Mouse (Mus musculus) forebrain, embryonic 11.5 days (tissue): ENCODE measurements around the gene Icam2. TPM values are rescaled to one million over a fixed set of nuclear protein-coding genes. Genes with fewer than 3 reads are reported as not detected.

Source experiments
- ATAC-seq: fragments of 200-750 bp; cut with Nextera tagmentation; replicated peaks from 2 replicates; pipeline ENCODE4 v1.8.0; 2017; ENCODE audit warnings: moderate TSS enrichment; ENCODE audit not compliant: low FRiP score
- DNase-seq: peaks from one replicate; pipeline ENCODE4 v3.0.0-alpha.2; 2017; ENCODE audit warnings: low spot score
- H3K27ac ChIP-seq: fragments of 300-500 bp; sonication (generic); 2 replicates; pipeline ENCODE4 v1.5.1; 2014; ENCODE audit warnings: low read depth, low read length
- H3K27me3 ChIP-seq: fragments of 300-500 bp; sonication (generic); 2 replicates; pipeline ENCODE4 v1.6.1; 2014; ENCODE audit warnings: mild to moderate bottlenecking, low read length, mixed read lengths; ENCODE audit not compliant: control insufficient read depth, insufficient read depth
- H3K36me3 ChIP-seq: fragments of 300-500 bp; sonication (generic); 2 replicates; pipeline ENCODE4 v1.6.1; 2014; ENCODE audit warnings: mild to moderate bottlenecking, low read length, moderate library complexity, mixed read lengths; ENCODE audit not compliant: control insufficient read depth, insufficient read depth
- H3K4me1 ChIP-seq: fragments of 300-500 bp; sonication (generic); replicated peaks from 2 replicates; pipeline ENCODE4 v1.6.1; 2014; ENCODE audit warnings: low read length, mixed read lengths; ENCODE audit not compliant: control insufficient read depth, insufficient read depth
- H3K4me2 ChIP-seq: fragments of 300-500 bp; sonication (generic); 2 replicates; pipeline ENCODE4 v1.6.1; 2014; ENCODE audit warnings: low read depth, mild to moderate bottlenecking, low read length, moderate library complexity, mixed read lengths; ENCODE audit not compliant: severe bottlenecking
- H3K4me3 ChIP-seq: fragments of 300-500 bp; sonication (generic); 2 replicates; pipeline ENCODE4 v1.5.1; 2014; ENCODE audit warnings: low read depth, low read length
- H3K9ac ChIP-seq: fragments of 300-500 bp; sonication (generic); 2 replicates; pipeline ENCODE4 v1.6.1; 2014; ENCODE audit warnings: low read length
- H3K9me3 ChIP-seq: fragments of 300-500 bp; sonication (generic); 2 replicates; pipeline ENCODE4 v1.6.1; 2016; ENCODE audit warnings: low read length, mixed read lengths; ENCODE audit not compliant: control insufficient read depth
- WGBS: fragments of 180-500 bp; shearing (Covaris S2); extraction: QIAGEN DNeasy Blood & Tissue Kit; methylation state at CpG from one replicate; pipeline ENCODE4 v1.1.7; 2014; 5-methylcytosine and 5-hydroxymethylcytosine counted together
- polyA plus RNA-seq: library from polyadenylated mRNA; unstranded; fragments of >200 nt; fragmentation: Nextera tagmentation; extraction: Ambion mirVana; gene quantifications from 2 replicates; pipeline ENCODE4 v1.2.1, GENCODE M21; 2014

Icam2 gene
- polyA plus RNA-seq, 1 experiment from 2014 or later: 14.1 TPM

DNA sequence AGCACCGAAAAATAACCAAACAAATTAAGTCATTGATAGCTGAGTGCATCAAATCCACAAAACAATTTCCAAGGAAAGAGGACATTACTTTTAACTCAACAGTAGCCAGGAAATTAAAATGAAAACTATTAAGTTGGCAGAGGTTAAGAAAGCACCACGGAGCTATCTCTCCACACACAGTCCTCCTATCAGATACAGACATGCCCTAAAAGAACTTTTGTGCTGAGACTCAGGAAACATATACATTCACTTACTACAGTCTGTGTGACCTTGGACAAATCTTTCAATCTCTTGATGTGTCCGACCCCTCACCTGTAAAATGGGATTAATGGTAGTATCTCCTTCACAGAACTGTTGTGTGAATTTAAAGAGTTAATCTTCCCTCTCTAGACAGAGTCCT lies 1.5 kb downstream of the Icam2 start:
- Histone ChIP-seq H3K9me3 (no peaks in the 10 kb centered on the region), H3K36me3 (no peaks in the 10 kb centered on the region), H3K9ac (no peak overlapping the region), H3K27ac (no peak overlapping the region), H3K27me3 (no peaks in the 10 kb centered on the region), H3K4me2 (no peak overlapping the region), H3K4me3 (no peak overlapping the region), H3K4me1 (no peaks in the 10 kb centered on the region)
- DNase-seq: no peak
- 91% methylated on average over 3 of the region's 3 CpGs for WGBS
- no peak for ATAC-seq

DNA sequence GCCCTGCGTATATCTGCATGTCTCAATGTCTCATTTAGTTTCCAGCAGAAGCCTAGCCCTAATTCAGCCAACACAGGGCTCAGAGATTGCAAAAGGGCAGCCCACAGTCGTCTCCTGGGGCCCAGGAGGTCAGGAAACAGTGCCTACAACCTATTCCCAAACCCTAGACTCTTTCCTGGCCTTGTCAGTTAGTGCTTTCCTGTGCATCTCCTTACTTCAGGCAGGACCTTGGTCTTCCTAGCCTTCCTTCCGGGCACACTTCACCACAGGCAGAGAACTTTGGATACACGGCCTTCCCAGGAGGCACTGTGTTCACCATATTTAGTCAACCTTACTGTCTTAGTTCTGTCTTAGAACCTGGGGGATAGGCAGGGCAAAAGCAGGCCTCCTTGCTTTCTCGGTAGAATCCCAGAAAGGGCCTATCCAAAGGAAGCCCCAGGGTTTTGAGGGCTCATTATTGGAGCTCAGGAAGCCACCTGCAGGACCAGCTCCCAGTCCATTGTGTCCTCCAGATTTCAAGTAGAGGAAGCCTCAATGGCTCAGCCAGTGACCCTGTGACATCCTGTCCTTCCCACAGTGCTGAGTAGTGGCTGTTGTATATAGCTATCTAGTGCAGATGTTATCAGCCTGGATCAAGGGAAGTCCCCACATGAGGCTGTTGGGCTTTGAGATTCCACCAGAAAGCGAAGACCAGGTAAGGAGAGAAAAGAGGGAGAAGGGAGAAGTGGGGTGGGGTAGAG lies 4.7 kb downstream of the Icam2 start:
- Histone ChIP-seq H3K4me1 (no peaks in the 10 kb centered on the region), H3K9ac (no peak overlapping the region), H3K9me3 (no peaks in the 10 kb centered on the region), H3K4me2 (no peak overlapping the region), H3K27ac (no peak overlapping the region), H3K36me3 (no peaks in the 10 kb centered on the region), H3K4me3 (no peak overlapping the region), H3K27me3 (no peaks in the 10 kb centered on the region)
- ATAC-seq: no peak
- DNase-seq: no peak
- 80% methylated on average over 6 of the region's 6 CpGs for WGBS

DNA sequence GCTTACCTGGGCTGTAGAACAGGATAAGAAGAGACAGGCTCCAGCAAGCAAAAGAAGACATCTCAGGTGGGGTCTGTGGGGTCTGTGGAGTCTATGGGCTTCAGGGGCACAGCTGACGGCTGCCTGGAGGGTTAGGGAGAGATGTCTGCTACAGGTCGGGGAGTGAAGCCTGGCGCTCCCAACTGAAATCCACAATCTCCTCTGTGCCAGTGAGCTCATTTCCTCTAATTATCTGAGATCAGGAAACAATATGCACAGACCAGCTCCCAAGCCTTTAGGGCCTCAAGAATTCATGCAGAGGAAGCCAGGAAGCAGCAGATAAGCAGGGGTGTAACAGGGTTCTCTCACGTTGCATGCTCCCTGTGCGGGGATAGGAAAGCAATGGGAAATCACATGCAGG lies 5.5 kb downstream of the Icam2 start:
- no peak overlapping the region for H3K4me2 ChIP-seq
- H3K4me1 ChIP-seq: no peaks in the 10 kb centered on the region
- 77% methylated on average over 5 of the region's 5 CpGs for WGBS
- H3K9me3 ChIP-seq: no peaks in the 10 kb centered on the region
- H3K27me3 ChIP-seq: no peaks in the 10 kb centered on the region
- no peak overlapping the region for H3K4me3 ChIP-seq
- H3K9ac ChIP-seq: no peak overlapping the region; the same call in 1 of the 2 replicates
- H3K27ac ChIP-seq: no peak overlapping the region
- no peak for DNase-seq
- no peaks in the 10 kb centered on the region for H3K36me3 ChIP-seq
- ATAC-seq: no peak

DNA sequence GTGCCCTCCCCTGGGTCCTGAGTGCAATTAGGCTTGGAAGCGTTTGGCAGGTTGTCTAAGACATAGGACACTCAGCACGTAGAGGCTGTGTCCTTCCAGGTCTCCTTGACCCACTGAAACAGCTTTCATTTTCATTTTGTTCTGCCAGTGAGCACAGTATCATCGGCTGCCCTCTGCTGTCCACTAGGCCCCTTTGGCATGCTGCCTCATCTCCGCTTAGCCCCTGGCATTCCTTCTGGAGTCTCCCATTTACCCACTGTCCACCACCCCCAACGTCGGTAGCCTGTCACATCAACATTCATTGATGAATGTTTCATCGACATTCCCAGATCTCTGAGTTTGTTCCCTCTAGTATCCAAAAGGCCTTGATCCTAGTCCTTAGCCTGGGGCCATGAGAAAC lies 6.0 kb downstream of the Icam2 start:
- no peak for ATAC-seq

GRCm38 (mm10) chr11:106381011-106381410 lies 6.9 kb downstream of the Icam2 start:
- DNase-seq (no peak), ATAC-seq (no peak)
- H3K4me3 ChIP-seq: no peak overlapping the region
- no peaks in the 10 kb centered on the region for H3K27me3 ChIP-seq
- no peak overlapping the region for H3K27ac ChIP-seq
- WGBS: 84% methylated on average over 11 of the region's 11 CpGs
- no peaks in the 10 kb centered on the region for H3K9me3 ChIP-seq
- H3K4me1 ChIP-seq: no peaks in the 10 kb centered on the region
- no peak overlapping the region for H3K4me2 ChIP-seq
- H3K36me3 ChIP-seq: no peaks in the 10 kb centered on the region
- no peak overlapping the region for H3K9ac ChIP-seq

More for the DNA sequence above, 6.0 kb downstream of the Icam2 start:
- DNase-seq: no peak
- no peaks in the 10 kb centered on the region for H3K9me3 ChIP-seq
- no peaks in the 10 kb centered on the region for H3K36me3 ChIP-seq
- WGBS: 86% methylated on average over 7 of the region's 7 CpGs
- no peak overlapping the region for H3K4me2 ChIP-seq
- no peak overlapping the region for H3K27ac ChIP-seq
- H3K27me3 ChIP-seq: no peaks in the 10 kb centered on the region
- H3K4me3 ChIP-seq: no peak overlapping the region
- no peaks in the 10 kb centered on the region for H3K4me1 ChIP-seq
- no peak overlapping the region for H3K9ac ChIP-seq

GRCm38 (mm10) chr11:106374979-106375378 lies 12.9 kb downstream of the Icam2 start:
- Histone ChIP-seq H3K9me3 (no peaks in the 10 kb centered on the region), H3K4me1 (no peaks in the 10 kb centered on the region), H3K27ac (no peak overlapping the region), H3K4me3 (no peak overlapping the region), H3K27me3 (no peaks in the 10 kb centered on the region), H3K9ac (no peak overlapping the region), H3K4me2 (no peak overlapping the region), H3K36me3 (no peaks in the 10 kb centered on the region)
- ATAC-seq (no peak), DNase-seq (no peak)
- WGBS: 68% methylated on average over 5 of the region's 5 CpGs

DNA sequence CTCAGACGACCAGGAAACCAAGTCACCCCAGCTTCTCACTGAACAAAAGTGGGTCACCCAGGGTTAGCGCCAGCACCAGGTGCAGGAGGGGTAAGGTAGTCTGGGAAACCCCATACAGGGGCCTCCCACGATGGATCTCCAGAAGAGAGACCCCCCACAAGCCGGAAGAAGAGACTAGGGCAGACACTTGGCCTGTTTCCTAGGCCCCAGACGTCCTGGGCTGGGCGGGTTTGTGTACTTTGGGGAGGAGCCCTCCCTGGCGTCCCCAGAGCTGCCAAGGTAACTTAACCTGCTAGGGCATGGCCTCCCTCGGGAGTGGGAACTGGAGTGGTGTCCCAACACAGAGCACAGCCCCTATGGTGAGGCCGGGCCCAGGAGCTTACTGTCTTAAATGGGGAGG lies 13.3 kb downstream of the Icam2 start:
- DNase-seq: no peak
- no peaks in the 10 kb centered on the region for H3K27me3 ChIP-seq
- no peaks in the 10 kb centered on the region for H3K9me3 ChIP-seq
- no peak overlapping the region for H3K27ac ChIP-seq
- no peak for ATAC-seq
- 54% methylated on average over 9 of the region's 9 CpGs for WGBS
- H3K4me1 ChIP-seq: no peaks in the 10 kb centered on the region
- no peaks in the 10 kb centered on the region for H3K36me3 ChIP-seq
- H3K9ac ChIP-seq: no peak overlapping the region
- no peak overlapping the region for H3K4me3 ChIP-seq
- H3K4me2 ChIP-seq: no peak overlapping the region

- Histone ChIP-seq H3K36me3 (no peaks in the 10 kb centered on the region), H3K9me3 (no peaks in the 10 kb centered on the region), H3K27ac (no peak overlapping the region), H3K9ac (no peak overlapping the region), H3K4me3 (no peak overlapping the region), H3K4me2 (no peak overlapping the region), H3K27me3 (no peaks in the 10 kb centered on the region), H3K4me1 (no peaks in the 10 kb centered on the region)
- WGBS: 57% methylated on average over 11 of the region's 11 CpGs
- DNase-seq (no peak), ATAC-seq (no peak)
Observed at GRCm38 (mm10) chr11:106373998-106374397, 13.9 kb downstream of the Icam2 start.

DNA sequence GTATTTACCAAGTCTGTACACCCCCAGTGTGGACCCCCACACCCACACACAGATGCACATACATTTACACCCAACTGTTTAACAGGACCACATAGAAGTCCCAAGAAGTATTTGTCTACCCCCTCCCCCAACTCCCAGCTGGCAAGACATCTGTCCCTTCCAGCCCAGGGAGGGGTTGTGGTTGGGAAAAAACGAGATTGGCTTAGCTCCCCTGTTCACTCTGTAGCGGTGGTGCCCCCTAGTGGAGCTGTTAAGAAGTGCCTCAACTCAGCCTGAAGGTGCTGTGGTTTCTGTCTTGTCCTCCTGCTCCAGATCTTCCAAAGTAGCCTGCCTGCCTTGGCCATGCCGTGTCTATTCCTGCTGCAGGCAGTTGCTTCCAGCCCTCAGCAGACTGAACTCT lies 21.6 kb downstream of the Icam2 start:
- H3K4me1 ChIP-seq: 0 out of 2 replicates have a peak, but pooled peaks cover 3% of the 10 kb centered on the region
- WGBS: 12% methylated on average over 3 of the region's 3 CpGs
- 0 out of 2 replicates have a peak, but pooled peaks have one; percentile 18 for ATAC-seq
- H3K27ac ChIP-seq: no peak overlapping the region
- H3K4me2 ChIP-seq: no peak overlapping the region
- H3K36me3 ChIP-seq: no peaks in the 10 kb centered on the region
- no peaks in the 10 kb centered on the region for H3K27me3 ChIP-seq
- H3K9ac ChIP-seq: no peak overlapping the region
- no peaks in the 10 kb centered on the region for H3K9me3 ChIP-seq
- no peak overlapping the region for H3K4me3 ChIP-seq
- peak; percentile 85 for DNase-seq
